ENCODE assay signal across 21 mouse cellular contexts in genomic region chr4:152090191-152090590, GRCm38 (mm10). TPM values are rescaled to one million over a fixed set of nuclear protein-coding genes. Genes with fewer than 3 reads are reported as not detected.
DNase-seq lines count a peak whose midpoint lies in the region; ATAC-seq and TF ChIP-seq lines count a peak whose summit lies in the region.
"Had no signal": no experiment of that assay in that cellular context is flagged by ENCODE, and none has a peak within 500 bp of the region (broad histone marks: within the 10 kb centered on the region; RNA-seq: fewer than 3 reads in every experiment).

No protein-coding gene starts in this region.

- H3K4me1 ChIP-seq in heart, embryonic 13.5 days = peaks cover 50% of the 10 kb centered on the region
- peaks cover 39% of the 10 kb centered on the region for H3K4me1 ChIP-seq in heart, embryonic 10.5 days
- H3K4me1 ChIP-seq in brown adipose tissue, adult 24 weeks (ENCODE audit: control insufficient read depth, insufficient read depth, insufficient read length, low read length) = peaks cover 7% of the 10 kb centered on the region

- no peak for TF ChIP-seq CTCF in layer of hippocampus, adult 2 months (conservative IDR thresholded peaks at IDR 0.05)

- no peak overlapping the region for H3K4me3 ChIP-seq in heart, embryonic 13.5 days
- no peak overlapping the region for H3K4me3 ChIP-seq in heart, embryonic 10.5 days
- H3K4me3 ChIP-seq in layer of hippocampus, adult 2 months = peak overlapping the region; percentile 88
- no peak overlapping the region for H3K4me3 ChIP-seq in brown adipose tissue, adult 24 weeks (ENCODE audit: insufficient read depth, low read depth, low read length)
- H3K4me3 ChIP-seq in myocyte = no peak overlapping the region
- H3K4me3 ChIP-seq: embryonic facial prominence, embryonic 15.5 days; erythroblast, embryonic 14.5 days; forebrain, embryonic 10.5 days; forebrain, embryonic 15.5 days; hindbrain, embryonic 15.5 days had no signal

- H3K27ac ChIP-seq in heart, embryonic 13.5 days (replicated peaks) = no peak overlapping the region
- H3K27ac ChIP-seq in heart, embryonic 10.5 days = no peak overlapping the region
- H3K27ac ChIP-seq in layer of hippocampus, adult 2 months = peak overlapping the region; percentile 98
- 0 out of 2 replicates have a peak overlapping the region, but pooled peaks have one; percentile 3 for H3K27ac ChIP-seq in brown adipose tissue, adult 24 weeks (replicated peaks; ENCODE audit: low read depth, low read length)
- H3K27ac ChIP-seq: embryonic facial prominence, embryonic 15.5 days; forebrain, embryonic 10.5 days; forebrain, embryonic 15.5 days; hindbrain, embryonic 15.5 days had no signal

- peaks cover 3% of the 10 kb centered on the region; the same call in 1 of the 2 replicates for H3K36me3 ChIP-seq in heart, embryonic 13.5 days
- 0 out of 2 replicates have a peak, but pooled peaks cover 2% of the 10 kb centered on the region for H3K36me3 ChIP-seq in heart, embryonic 10.5 days
- peaks cover 3% of the 10 kb centered on the region for H3K36me3 ChIP-seq in myocyte (ENCODE audit: control insufficient read depth, insufficient read depth)
- H3K36me3 ChIP-seq: forebrain, embryonic 10.5 days; forebrain, embryonic 15.5 days; hindbrain, embryonic 15.5 days had no signal

- peaks cover 7% of the 10 kb centered on the region; the same call in 1 of the 2 replicates for H3K27me3 ChIP-seq in heart, embryonic 13.5 days (replicated peaks)
- H3K27me3 ChIP-seq in heart, embryonic 10.5 days (ENCODE audit: insufficient read depth, poor library complexity, severe bottlenecking) = peaks cover 24% of the 10 kb centered on the region
- no peaks in the 10 kb centered on the region for H3K27me3 ChIP-seq in myocyte (ENCODE audit: control insufficient read depth, insufficient read depth, insufficient read length)
- H3K27me3 ChIP-seq: embryonic facial prominence, embryonic 15.5 days; forebrain, embryonic 15.5 days; hindbrain, embryonic 15.5 days; Patski had no signal

- peaks cover 55% of the 10 kb centered on the region for H3K79me2 ChIP-seq in myocyte (ENCODE audit: control insufficient read depth, insufficient read depth)

- no peak for DNase-seq in heart, embryonic 10.5 days (ENCODE audit: low spot score)
- DNase-seq in layer of hippocampus, adult 2 months (ENCODE audit: low spot score in 2 of 2) = no peak
- no peak for DNase-seq in layer of hippocampus, adult 18-20 months (ENCODE audit: low spot score in 2 of 2)
- DNase-seq: adrenal gland, postnatal 14 days; cerebellum, adult 2 months; cerebellum, postnatal 10 days; embryo, embryonic 11 days; gastrocnemius, postnatal 14 days; heart, postnatal 36 days had no signal

- H3K9me3 ChIP-seq in heart, embryonic 13.5 days = 0 out of 2 replicates have a peak, but pooled peaks cover 3% of the 10 kb centered on the region
- no peaks in the 10 kb centered on the region for H3K9me3 ChIP-seq in heart, embryonic 10.5 days
- H3K9me3 ChIP-seq: embryonic facial prominence, embryonic 15.5 days; forebrain, embryonic 10.5 days; forebrain, embryonic 15.5 days; hindbrain, embryonic 15.5 days had no signal

- no peak for ATAC-seq in heart, embryonic 13.5 days (ENCODE audit: extremely low read depth, insufficient number of reproducible peaks, low FRiP score, low TSS enrichment)
- ATAC-seq: activated CD4-positive, CD25-positive, alpha-beta regulatory T cell, adult 4 months; forebrain, embryonic 15.5 days; Patski had no signal

- H3ac ChIP-seq in myocyte (ENCODE audit: control insufficient read depth, insufficient read length) = no peak overlapping the region

- 0 out of 2 replicates have a peak overlapping the region, but pooled peaks have one; percentile 10 for H3K9ac ChIP-seq in heart, embryonic 13.5 days
- H3K9ac ChIP-seq: embryonic facial prominence, embryonic 15.5 days; forebrain, embryonic 15.5 days; hindbrain, embryonic 15.5 days had no signal

- no peak overlapping the region for H3K4me2 ChIP-seq in heart, embryonic 13.5 days
- peak overlapping the region; percentile 32 for H3K4me2 ChIP-seq in myocyte (ENCODE audit: low read depth)
- H3K4me2 ChIP-seq: embryonic facial prominence, embryonic 15.5 days; forebrain, embryonic 15.5 days; hindbrain, embryonic 15.5 days had no signal

- TF ChIP-seq POLR2A in myocyte (IDR thresholded peaks at IDR 0.05; ENCODE audit: insufficient read length, low read depth) = no peak

- WGBS in heart, embryonic 13.5 days = 64% methylated on average over 9 of the region's 9 CpGs
- WGBS in heart, embryonic 10.5 days = 69% methylated on average over 9 of the region's 9 CpGs

TF ChIP-seq in myocyte, 11 proteins besides CTCF, POLR2A, EP300 and RAD21:
- TF ChIP-seq TCF12 (IDR thresholded peaks at IDR 0.05; ENCODE audit: insufficient read depth, poor library complexity, severe bottlenecking) (no peak), MYOD1 (IDR thresholded peaks at IDR 0.05; ENCODE audit: control insufficient read depth in 1 of 3, insufficient read length in 2 of 3, low read depth in 2 of 3) (peak in 1 of 3 experiments; percentile 17), CEBPB (IDR thresholded peaks at IDR 0.05; ENCODE audit: insufficient read depth, poor library complexity, severe bottlenecking) (no peak), TCF3 (IDR thresholded peaks at IDR 0.05; ENCODE audit: insufficient read length, low read depth) (no peak), USF1 (IDR thresholded peaks at IDR 0.05; ENCODE audit: low read depth) (no peak), SRF (IDR thresholded peaks at IDR 0.05; ENCODE audit: control insufficient read depth, insufficient read length, low read depth) (no peak)
TF ChIP-seq in myocyte: peak in this region for 1.

RNA-seq across cellular contexts. Expression of gene Plekhg5, which starts 17.9 kb away (rescaled TPM):
- 11.6 and 12.7 TPM in 2 replicates for polyA plus RNA-seq in heart, embryonic 13.5 days (2015; fragmentation: Nextera tagmentation; extraction: Ambion mirVana)
- 10.1 and 10.2 TPM in 2 replicates for polyA plus RNA-seq in heart, embryonic 10.5 days (2016; fragmentation: Nextera tagmentation; extraction: Ambion mirVana)
- total RNA-seq in layer of hippocampus, adult 2 months (2021) = 100 to 1,000 TPM; 163 to 164 TPM
- total RNA-seq in layer of hippocampus, adult 18-20 months (2021) = 100 to 1,000 TPM; 147 to 149 TPM
- 2.3 and 5.7 TPM in 2 replicates for polyA plus RNA-seq in brown adipose tissue, adult 24 weeks (2012; ENCODE audit: insufficient read depth, insufficient read length, missing spikeins)
- polyA plus RNA-seq in myocyte (2012; fragmentation: generic; extraction: Trizol) = 65.8 TPM

RNA-seq across cellular contexts. Expression of gene Tnfrsf25, which starts 25.5 kb away (rescaled TPM):
- 0.73 and 0.80 TPM in 2 replicates for polyA plus RNA-seq in heart, embryonic 13.5 days (2015; fragmentation: Nextera tagmentation; extraction: Ambion mirVana)
- 0.90 and 1.3 TPM in 2 replicates for polyA plus RNA-seq in heart, embryonic 10.5 days (2016; fragmentation: Nextera tagmentation; extraction: Ambion mirVana)
- 10 to 100 TPM; 22.7 to 48.4 TPM for total RNA-seq in layer of hippocampus, adult 2 months (2021)
- total RNA-seq in layer of hippocampus, adult 18-20 months (2021) = 10 to 100 TPM; 40.4 to 49.5 TPM
- polyA plus RNA-seq in brown adipose tissue, adult 24 weeks (2012; ENCODE audit: insufficient read depth, insufficient read length, missing spikeins) = 1.9 TPM in 1 of 2 replicates, not detected in the other
- polyA plus RNA-seq in myocyte (2012; fragmentation: generic; extraction: Trizol) = 4.0 TPM

RNA-seq across cellular contexts. Expression of gene Nol9, which starts 51.1 kb away (rescaled TPM):
- polyA plus RNA-seq in heart, embryonic 13.5 days (2015; fragmentation: Nextera tagmentation; extraction: Ambion mirVana) = 17.2 and 18.1 TPM in 2 replicates
- 26.5 and 36.9 TPM in 2 replicates for polyA plus RNA-seq in heart, embryonic 10.5 days (2016; fragmentation: Nextera tagmentation; extraction: Ambion mirVana)
- 10 to 100 TPM; 19.9 to 21.0 TPM for total RNA-seq in layer of hippocampus, adult 2 months (2021)
- total RNA-seq in layer of hippocampus, adult 18-20 months (2021) = 10 to 100 TPM; 18.3 to 19.3 TPM
- 5.0 and 5.3 TPM in 2 replicates for polyA plus RNA-seq in brown adipose tissue, adult 24 weeks (2012; ENCODE audit: insufficient read depth, insufficient read length, missing spikeins)
- polyA plus RNA-seq in myocyte (2012; fragmentation: generic; extraction: Trizol) = 28.5 TPM

RNA-seq across cellular contexts. Expression of gene Tas1r1, which starts 51.8 kb away (rescaled TPM):
- 0.11 TPM in 1 of 2 replicates, not detected in the other for polyA plus RNA-seq in heart, embryonic 13.5 days (2015; fragmentation: Nextera tagmentation; extraction: Ambion mirVana)
- 0.11 and 0.19 TPM in 2 replicates for polyA plus RNA-seq in heart, embryonic 10.5 days (2016; fragmentation: Nextera tagmentation; extraction: Ambion mirVana)
- under 1 TPM; 0.69 to 0.76 TPM for total RNA-seq in layer of hippocampus, adult 2 months (2021)
- total RNA-seq in layer of hippocampus, adult 18-20 months (2021) = under 1 TPM; 0.41 to 0.64 TPM
- polyA plus RNA-seq in brown adipose tissue, adult 24 weeks (2012; ENCODE audit: insufficient read depth, insufficient read length, missing spikeins) = not detected in 2 replicates
- polyA plus RNA-seq in myocyte (2012; fragmentation: generic; extraction: Trizol) = 14.7 TPM
- total RNA-seq: adrenal gland, adult 18-20 months; adrenal gland, postnatal 14 days; heart, adult 8-10 months; heart, postnatal 36 days had no signal
- polyA plus RNA-seq: activated CD4-positive, CD25-positive, alpha-beta regulatory T cell, adult 4 months; erythroblast, embryonic 14.5 days had no signal

Comparison
In these comparisons a context has a peak if more than half of its experiments do, and no peak if none do; other contexts are left out.
1. H3K27ac ChIP-seq: peak in layer of hippocampus, adult 2 months (single experiment) and brown adipose tissue, adult 24 weeks (single experiment); none in heart, embryonic 13.5 days (single experiment) and heart, embryonic 10.5 days (single experiment).